Mouse (Mus musculus) activated CD4-positive, CD25-positive, alpha-beta regulatory T cell (primary cell): Measurements from ENCODE around the gene Myct1. TPM values are rescaled to one million over a fixed set of nuclear protein-coding genes. Genes with fewer than 3 reads are reported as not detected.

Source experiments
- polyA plus RNA-seq, 2 experiments: library from polyadenylated mRNA; unstranded; fragments of 100-300 nt; shearing (Covaris generic); gene quantifications; one replicate each; pipeline ENCODE4 v1.2.1; 2017

Myct1 gene
- not detected for polyA plus RNA-seq

DNA sequence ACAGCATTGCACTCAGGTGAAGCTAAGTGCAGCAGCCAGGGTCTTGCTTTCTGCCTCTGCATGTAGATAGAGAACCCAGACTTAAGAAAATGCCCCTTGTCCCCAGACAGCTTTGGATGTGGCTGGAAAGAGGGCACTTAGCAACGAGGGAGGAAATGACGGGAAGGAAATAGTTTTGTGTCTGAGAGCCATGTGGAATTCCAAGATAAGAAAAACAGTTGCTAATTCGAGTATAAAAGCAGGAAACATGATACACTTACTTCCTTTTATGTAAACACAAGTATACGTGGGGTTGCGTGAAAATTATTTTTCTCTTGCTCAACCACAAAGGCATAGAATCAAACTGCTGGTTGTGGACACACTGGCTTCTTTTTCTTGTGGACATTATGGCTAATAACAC, at the start of gene Myct1:
Myct1 (plus strand) TSS at position 312 of the 400 bp plus-strand sequence.

DNA sequence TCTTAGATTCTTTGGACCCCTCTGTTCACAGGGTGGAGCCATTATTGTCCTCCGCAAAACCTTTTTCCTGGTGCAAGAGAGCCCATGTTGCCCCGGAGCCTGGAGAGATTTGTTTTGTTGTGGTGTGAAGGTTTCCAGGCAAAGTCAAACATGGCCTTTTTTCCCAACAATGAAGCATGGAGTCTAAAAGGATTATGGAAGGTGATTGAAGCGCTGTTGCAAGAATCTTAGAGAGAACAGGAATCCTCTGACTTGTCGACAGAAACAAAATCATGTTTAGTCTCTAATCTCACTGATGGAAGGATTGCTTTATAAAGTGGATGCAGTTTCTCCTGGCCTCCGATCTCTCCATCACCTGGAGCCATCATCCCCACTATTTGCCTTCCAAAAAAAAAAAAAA, 42.2 kb upstream of the Myct1 start, which contains the start of gene Syne1:
Syne1 (minus strand) TSS at position 101 of the 400 bp plus-strand sequence.

DNA sequence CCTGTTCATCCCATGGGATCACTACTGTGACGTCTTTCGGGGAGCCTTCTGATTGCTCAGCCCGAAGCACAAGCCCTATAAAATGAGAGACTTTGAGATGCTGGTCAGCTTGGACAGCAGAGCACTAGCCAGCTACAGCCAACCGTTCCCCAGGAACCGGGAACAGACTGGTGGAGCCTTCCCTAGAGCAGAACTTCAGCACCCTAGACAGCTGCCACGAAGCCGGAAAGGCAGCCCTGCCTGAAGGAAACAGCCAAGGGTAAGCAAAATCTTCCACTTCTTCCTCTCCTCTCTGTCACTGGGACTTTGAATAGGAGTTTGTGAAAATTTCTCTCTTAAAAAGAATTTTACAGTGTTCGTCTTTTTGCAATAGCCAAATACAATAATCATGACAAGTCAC, 45.5 kb downstream of the Myct1 start, which contains the start of gene Vip:
Vip (plus strand) TSS at position 107 of the 400 bp plus-strand sequence.

Other genes with a start within 250 kb of the Myct1 start
- gene Syne1, start 42.3 kb upstream of the Myct1 start, polyA plus RNA-seq = 10 to 100 TPM; 12.1 to 19.7 TPM
- not detected for gene Vip, start 45.4 kb downstream of the Myct1 start, polyA plus RNA-seq
- 10 to 100 TPM; 18.9 to 21.5 TPM for gene Fbxo5, start 211.8 kb downstream of the Myct1 start, polyA plus RNA-seq
- gene Mtrf1l, start 230.1 kb downstream of the Myct1 start, polyA plus RNA-seq = 10 to 100 TPM; 19.5 to 26.7 TPM